Mouse (Mus musculus) C2C12 (cell line): ENCODE results near the gene Cstf3.

Source experiments
- CTCF ChIP-seq: IDR thresholded peaks from one replicate; pipeline ENCODE4 v1.5.1; 2011; ENCODE audit not compliant: control insufficient read depth, insufficient read depth, insufficient read length
- MYOG ChIP-seq: IDR thresholded peaks from one replicate; pipeline ENCODE4 v1.6.1; 2011; ENCODE audit not compliant: control insufficient read depth, insufficient read length; ENCODE audit errors: extremely low read depth
- USF1 ChIP-seq: IDR thresholded peaks from one replicate; pipeline ENCODE4 v1.6.1; 2011; ENCODE audit warnings: low read depth, mild to moderate bottlenecking, control low read depth, moderate library complexity

- TF ChIP-seq CTCF (no peak), MYOG (no peak), USF1 (no peak)
Measured at GRCm38 (mm10) chr2:104595063-104595462, 4.7 kb downstream of the Cstf3 start.
